Mouse (Mus musculus) midbrain, embryonic 10.5 days (tissue): ENCODE measurements around the gene Mfng. TPM values are rescaled to one million over a fixed set of nuclear protein-coding genes. Genes with fewer than 3 reads are reported as not detected.

Source experiments
- DNase-seq: peaks from one replicate; pipeline ENCODE4 v3.0.0-alpha.2; 2017; ENCODE audit warnings: low spot score
- H3K27ac ChIP-seq: fragments of 300-500 bp; sonication (generic); replicated peaks from 2 replicates; pipeline ENCODE4 v1.5.1; 2016; ENCODE audit warnings: mild to moderate bottlenecking
- H3K27me3 ChIP-seq: fragments of 300-500 bp; sonication (generic); 2 replicates; pipeline ENCODE4 v1.6.1; 2016; ENCODE audit warnings: low read depth, mild to moderate bottlenecking; ENCODE audit not compliant: poor library complexity, severe bottlenecking
- H3K36me3 ChIP-seq: fragments of 300-500 bp; sonication (generic); 2 replicates; pipeline ENCODE4 v1.6.1; 2016; ENCODE audit warnings: mild to moderate bottlenecking, moderate library complexity
- H3K4me1 ChIP-seq: fragments of 300-500 bp; sonication (generic); 2 replicates; pipeline ENCODE4 v1.6.1; 2016
- H3K4me3 ChIP-seq: fragments of 300-500 bp; sonication (generic); 2 replicates; pipeline ENCODE4 v1.5.1; 2016; ENCODE audit warnings: mild to moderate bottlenecking, moderate library complexity
- H3K9me3 ChIP-seq: fragments of 300-500 bp; sonication (generic); replicated peaks from 2 replicates; pipeline ENCODE4 v1.6.1; 2016; ENCODE audit warnings: mild to moderate bottlenecking
- WGBS: fragments of 180-500 bp; shearing (Covaris S2); methylation state at CpG from one replicate; pipeline ENCODE4 v1.1.7; 2016; 5-methylcytosine and 5-hydroxymethylcytosine counted together
- polyA plus RNA-seq: library from polyadenylated mRNA; unstranded; fragments of >200 nt; fragmentation: Nextera tagmentation; extraction: Ambion mirVana; gene quantifications from 2 replicates; pipeline ENCODE4 v1.2.1, GENCODE M21; 2016

Mfng gene
- polyA plus RNA-seq, 1 experiment from 2014 or later, result 81.5 TPM

- Histone ChIP-seq H3K9me3 (no peaks in the 10 kb centered on the region), H3K36me3 (peaks cover 6% of the 10 kb centered on the region; the same call in 1 of the 2 replicates)
- WGBS, result 7% methylated on average over 5 of the region's 5 CpGs
Observed at GRCm38 (mm10) chr15:78744206-78744605, 29.1 kb downstream of the Mfng start.

GRCm38 (mm10) chr15:78742831-78743230 is 30.4 kb downstream of the Mfng start:
- DNase-seq, result no peak
- Histone ChIP-seq H3K4me3 (no peak overlapping the region), H3K27me3 (no peaks in the 10 kb centered on the region), H3K36me3 (no peaks in the 10 kb centered on the region), H3K27ac (0 out of 2 replicates have a peak overlapping the region, but pooled peaks have one; percentile 61), H3K9me3 (no peaks in the 10 kb centered on the region), H3K4me1 (peaks cover 14% of the 10 kb centered on the region)
- WGBS, result 68% methylated on average over 8 of the region's 10 CpGs

More at GRCm38 (mm10) chr15:78744206-78744605, 29.1 kb downstream of the Mfng start:
- H3K27ac ChIP-seq, result peak overlapping the region; percentile 61; the same call in 1 of the 2 replicates
- H3K4me3 ChIP-seq, result no peak overlapping the region
- peaks cover 13% of the 10 kb centered on the region for H3K4me1 ChIP-seq
- H3K27me3 ChIP-seq, result no peaks in the 10 kb centered on the region
- peak; percentile 84 for DNase-seq

GRCm38 (mm10) chr15:78740662-78741061 is 32.6 kb downstream of the Mfng start:
- peaks cover 9% of the 10 kb centered on the region for H3K27me3 ChIP-seq
- no peak overlapping the region for H3K27ac ChIP-seq
- peaks cover 34% of the 10 kb centered on the region for H3K4me1 ChIP-seq
- no peaks in the 10 kb centered on the region for H3K36me3 ChIP-seq
- WGBS, result 76% methylated on average over 12 of the region's 12 CpGs
- H3K9me3 ChIP-seq, result no peaks in the 10 kb centered on the region
- DNase-seq, result no peak
- no peak overlapping the region for H3K4me3 ChIP-seq

- 68% methylated on average over 6 of the region's 6 CpGs for WGBS
- DNase-seq, result no peak
- no peaks in the 10 kb centered on the region for H3K36me3 ChIP-seq
Observed at GRCm38 (mm10) chr15:78737146-78737545, 36.1 kb downstream of the Mfng start.

GRCm38 (mm10) chr15:78736681-78737100 is 36.6 kb downstream of the Mfng start:
- Histone ChIP-seq H3K27me3 (peaks cover 10% of the 10 kb centered on the region), H3K27ac (peak overlapping the region; percentile 58), H3K4me1 (peaks cover 29% of the 10 kb centered on the region), H3K4me3 (no peak overlapping the region), H3K9me3 (no peaks in the 10 kb centered on the region), H3K36me3 (no peaks in the 10 kb centered on the region)
- WGBS, result 57% methylated on average over 7 of the region's 7 CpGs
- no peak for DNase-seq

More at GRCm38 (mm10) chr15:78737146-78737545, 36.1 kb downstream of the Mfng start:
- H3K4me1 ChIP-seq, result peaks cover 25% of the 10 kb centered on the region
- H3K9me3 ChIP-seq, result no peaks in the 10 kb centered on the region
- peaks cover 10% of the 10 kb centered on the region for H3K27me3 ChIP-seq
- no peak overlapping the region for H3K4me3 ChIP-seq
- H3K27ac ChIP-seq, result peak overlapping the region; percentile 58

GRCm38 (mm10) chr15:78736181-78736579 is 37.1 kb downstream of the Mfng start:
- DNase-seq, result no peak

GRCm38 (mm10) chr15:78735431-78736180 is 37.7 kb downstream of the Mfng start:
- peak overlapping the region; percentile 58 for H3K27ac ChIP-seq
- H3K9me3 ChIP-seq, result no peaks in the 10 kb centered on the region
- no peaks in the 10 kb centered on the region for H3K36me3 ChIP-seq
- H3K4me3 ChIP-seq, result no peak overlapping the region
- DNase-seq, result no peak
- peaks cover 33% of the 10 kb centered on the region for H3K4me1 ChIP-seq
- H3K27me3 ChIP-seq, result peaks cover 10% of the 10 kb centered on the region
- 51% methylated on average over 17 of the region's 17 CpGs for WGBS

More at GRCm38 (mm10) chr15:78736181-78736579, 37.1 kb downstream of the Mfng start:
- no peaks in the 10 kb centered on the region for H3K9me3 ChIP-seq
- peaks cover 32% of the 10 kb centered on the region for H3K4me1 ChIP-seq
- no peaks in the 10 kb centered on the region for H3K36me3 ChIP-seq
- H3K27ac ChIP-seq, result peak overlapping the region; percentile 58
- peaks cover 10% of the 10 kb centered on the region for H3K27me3 ChIP-seq
- no peak overlapping the region for H3K4me3 ChIP-seq
- WGBS, result 69% methylated on average over 3 of the region's 3 CpGs

GRCm38 (mm10) chr15:78731830-78732229 is 41.4 kb downstream of the Mfng start:
- DNase-seq, result no peak
- 46% methylated on average over 4 of the region's 4 CpGs for WGBS
- no peak overlapping the region for H3K27ac ChIP-seq
- H3K36me3 ChIP-seq, result no peaks in the 10 kb centered on the region
- peaks cover 29% of the 10 kb centered on the region for H3K4me1 ChIP-seq
- no peak overlapping the region for H3K4me3 ChIP-seq
- peaks cover 10% of the 10 kb centered on the region for H3K27me3 ChIP-seq
- no peaks in the 10 kb centered on the region for H3K9me3 ChIP-seq

GRCm38 (mm10) chr15:78730315-78731049 is 42.8 kb downstream of the Mfng start:
- 84% methylated on average over 12 of the region's 12 CpGs for WGBS

GRCm38 (mm10) chr15:78726697-78727096 is 46.6 kb downstream of the Mfng start:
- H3K27ac ChIP-seq, result no peak overlapping the region
- no peaks in the 10 kb centered on the region for H3K36me3 ChIP-seq

More at GRCm38 (mm10) chr15:78730315-78731049, 42.8 kb downstream of the Mfng start:
- Histone ChIP-seq H3K27me3 (no peaks in the 10 kb centered on the region), H3K9me3 (no peaks in the 10 kb centered on the region), H3K36me3 (no peaks in the 10 kb centered on the region), H3K4me3 (no peak overlapping the region), H3K4me1 (peaks cover 19% of the 10 kb centered on the region; the same call in 1 of the 2 replicates), H3K27ac (no peak overlapping the region)
- no peak for DNase-seq

GRCm38 (mm10) chr15:78720532-78720931 is 52.7 kb downstream of the Mfng start:
- Histone ChIP-seq H3K4me3 (no peak overlapping the region), H3K27ac (no peak overlapping the region), H3K27me3 (peaks cover 59% of the 10 kb centered on the region), H3K36me3 (no peaks in the 10 kb centered on the region), H3K9me3 (no peaks in the 10 kb centered on the region), H3K4me1 (peaks cover 34% of the 10 kb centered on the region)
- WGBS, result 76% methylated on average over 7 of the region's 7 CpGs
- no peak for DNase-seq

More at GRCm38 (mm10) chr15:78726697-78727096, 46.6 kb downstream of the Mfng start:
- DNase-seq, result no peak
- no peak overlapping the region for H3K4me3 ChIP-seq
- WGBS, result 71% methylated on average over 7 of the region's 7 CpGs
- peaks cover 12% of the 10 kb centered on the region; the same call in 1 of the 2 replicates for H3K4me1 ChIP-seq
- H3K27me3 ChIP-seq, result peaks cover 6% of the 10 kb centered on the region; the same call in 1 of the 2 replicates
- H3K9me3 ChIP-seq, result no peaks in the 10 kb centered on the region

- peak; percentile 79 for DNase-seq
- H3K4me1 ChIP-seq, result peaks cover 34% of the 10 kb centered on the region
- H3K36me3 ChIP-seq, result no peaks in the 10 kb centered on the region
- whole genome bisulfite sequencing, result 3% methylated on average over 16 of the region's 16 CpGs
- no peak overlapping the region for H3K27ac ChIP-seq
- H3K9me3 ChIP-seq, result no peaks in the 10 kb centered on the region
- 0 out of 2 replicates have a peak overlapping the region, but pooled peaks have one; percentile 21 for H3K4me3 ChIP-seq
- H3K27me3 ChIP-seq, result peaks cover 64% of the 10 kb centered on the region
Observed at GRCm38 (mm10) chr15:78720094-78720493, 53.2 kb downstream of the Mfng start.
